Mouse (Mus musculus) kidney, adult 2 months (tissue): Measurements from ENCODE around the gene Azin2. TPM values are rescaled to one million over a fixed set of nuclear protein-coding genes. Genes with fewer than 3 reads are reported as not detected.
A peak's percentile ranks its signal among the peaks of the same experiment; 100 is the strongest.

Experiments
- DNase-seq: peaks from one replicate; pipeline ENCODE4 v3.0.0; 2021
- H3K27ac ChIP-seq: fragments of 200-500 bp; 2 replicates; pipeline ENCODE4 v1.5.1; 2012; ENCODE audit warnings: low read depth, low read length, control low read depth, inconsistent platforms; ENCODE audit not compliant: insufficient read depth
- H3K27me3 ChIP-seq: fragments of 200-500 bp; replicated peaks from 2 replicates; pipeline ENCODE4 v1.6.1; 2012; ENCODE audit warnings: mild to moderate bottlenecking, moderate library complexity, low read length, inconsistent platforms; ENCODE audit not compliant: control insufficient read depth, insufficient read depth
- H3K36me3 ChIP-seq: fragments of 200-500 bp; 2 replicates; pipeline ENCODE4 v1.6.1; 2012; ENCODE audit warnings: mild to moderate bottlenecking, moderate library complexity, low read length, inconsistent platforms; ENCODE audit not compliant: control insufficient read depth, insufficient read depth
- H3K4me1 ChIP-seq: fragments of 200-500 bp; 2 replicates; pipeline ENCODE4 v1.6.1; 2011; ENCODE audit warnings: low read length; ENCODE audit not compliant: control insufficient read depth, insufficient read depth
- H3K4me3 ChIP-seq: fragments of 200-500 bp; 2 replicates; pipeline ENCODE4 v1.5.1; 2011; ENCODE audit warnings: mild to moderate bottlenecking, low read depth, low read length, control low read depth; ENCODE audit not compliant: insufficient read depth
- CTCF ChIP-seq: fragments of 200-500 bp; conservative IDR thresholded peaks from 2 replicates; pipeline ENCODE4 v1.5.1; 2011; ENCODE audit warnings: low read depth, mild to moderate bottlenecking, control low read depth, low read length, moderate library complexity, mixed read lengths; ENCODE audit not compliant: insufficient read depth, insufficient read length
- POLR2A ChIP-seq: fragments of 200-500 bp; IDR thresholded peaks from one replicate; pipeline ENCODE4 v1.6.1; 2011; ENCODE audit warnings: low read depth, low read length, control low read depth
- WGBS: fragments of 180-500 bp; shearing (Covaris S2); methylation state at CpG from one replicate; pipeline ENCODE4 v1.1.7; 2018; 5-methylcytosine and 5-hydroxymethylcytosine counted together
- polyA plus RNA-seq: library from polyadenylated mRNA; depleted of rRNA; stranded (reverse); fragments of >200 nt; gene quantifications from 2 replicates; pipeline ENCODE4 v1.2.3, GENCODE M21; 2012

Azin2 gene
- polyA plus RNA-seq, 1 experiment = 14.0 TPM

- H3K4me3 ChIP-seq = no peak overlapping the region
- H3K4me1 ChIP-seq = no peaks in the 10 kb centered on the region
- no peak overlapping the region for H3K27ac ChIP-seq
- no peak for TF ChIP-seq POLR2A
- no peak for TF ChIP-seq CTCF
- H3K36me3 ChIP-seq = no peaks in the 10 kb centered on the region
- WGBS = 66% methylated on average over 12 of the region's 12 CpGs
- DNase-seq = no peak
- H3K27me3 ChIP-seq = no peaks in the 10 kb centered on the region
These were observed 54.8 kb downstream of the Azin2 start for GRCm38 (mm10) chr4:128907238-128907968.

GRCm38 (mm10) chr4:128906757-128907156, 55.5 kb downstream of the Azin2 start:
- WGBS = 64% methylated on average over 8 of the region's 8 CpGs
- DNase-seq = no peak
- Histone ChIP-seq H3K4me1 (no peaks in the 10 kb centered on the region), H3K36me3 (no peaks in the 10 kb centered on the region), H3K27me3 (no peaks in the 10 kb centered on the region), H3K4me3 (no peak overlapping the region), H3K27ac (no peak overlapping the region)
- TF ChIP-seq POLR2A (no peak), CTCF (no peak)

GRCm38 (mm10) chr4:128905251-128905650, 57.0 kb downstream of the Azin2 start:
- no peak for DNase-seq
- 72% methylated on average over 8 of the region's 8 CpGs for WGBS
- Histone ChIP-seq H3K27ac (no peak overlapping the region), H3K36me3 (no peaks in the 10 kb centered on the region), H3K4me1 (no peaks in the 10 kb centered on the region), H3K27me3 (no peaks in the 10 kb centered on the region), H3K4me3 (no peak overlapping the region)
- TF ChIP-seq POLR2A (no peak), CTCF (no peak)

- H3K4me3 ChIP-seq = no peak overlapping the region
- H3K4me1 ChIP-seq = no peaks in the 10 kb centered on the region
- WGBS = 72% methylated on average over 8 of the region's 8 CpGs
- no peak overlapping the region for H3K27ac ChIP-seq
- TF ChIP-seq CTCF (no peak), POLR2A (no peak)
- H3K36me3 ChIP-seq = no peaks in the 10 kb centered on the region
- DNase-seq = no peak
- no peaks in the 10 kb centered on the region for H3K27me3 ChIP-seq
These were observed 58.0 kb downstream of the Azin2 start for GRCm38 (mm10) chr4:128904035-128904800.

- 0 out of 2 replicates have a peak, but pooled peaks cover 2% of the 10 kb centered on the region for H3K4me1 ChIP-seq
- TF ChIP-seq CTCF (no peak), POLR2A (no peak)
- H3K4me3 ChIP-seq = no peak overlapping the region
- no peaks in the 10 kb centered on the region for H3K27me3 ChIP-seq
- DNase-seq = no peak
- 83% methylated on average over 8 of the region's 8 CpGs for WGBS
- H3K27ac ChIP-seq = no peak overlapping the region
- no peaks in the 10 kb centered on the region for H3K36me3 ChIP-seq
These were observed 59.9 kb downstream of the Azin2 start for GRCm38 (mm10) chr4:128902390-128902789.

GRCm38 (mm10) chr4:128900484-128900883, 61.8 kb downstream of the Azin2 start:
- no peak for DNase-seq
- Histone ChIP-seq H3K27me3 (no peaks in the 10 kb centered on the region), H3K4me1 (0 out of 2 replicates have a peak, but pooled peaks cover 2% of the 10 kb centered on the region), H3K27ac (no peak overlapping the region), H3K4me3 (no peak overlapping the region), H3K36me3 (no peaks in the 10 kb centered on the region)
- 90% methylated on average over 14 of the region's 14 CpGs for WGBS
- TF ChIP-seq POLR2A (no peak), CTCF (no peak)

GRCm38 (mm10) chr4:128899332-128899731, 62.9 kb downstream of the Azin2 start:
- peak; percentile 83 for DNase-seq
- H3K4me1 ChIP-seq = 0 out of 2 replicates have a peak, but pooled peaks cover 2% of the 10 kb centered on the region
- TF ChIP-seq CTCF (no peak), POLR2A (no peak)
- H3K27ac ChIP-seq = no peak overlapping the region; the same call in 1 of the 2 replicates
- no peak overlapping the region for H3K4me3 ChIP-seq
- H3K36me3 ChIP-seq = no peaks in the 10 kb centered on the region
- WGBS = 16% methylated on average over 6 of the region's 6 CpGs
- H3K27me3 ChIP-seq = no peaks in the 10 kb centered on the region
